Mouse (Mus musculus): ENCODE measurements around the gene Aebp1. TPM values are rescaled to one million over a fixed set of nuclear protein-coding genes. Genes with fewer than 3 reads are reported as not detected.
A peak's percentile ranks its signal among the peaks of the same experiment; 100 is the strongest.

Aebp1 gene
- polyA plus RNA-seq, 1 experiment from 2014 or later: 68.8 TPM

- WGBS: 60% methylated on average over 6 of the region's 6 CpGs
- Histone ChIP-seq H3K9me3 (ENCODE audit: control insufficient read depth, low read length) (no peaks in the 10 kb centered on the region), H3K4me2 (ENCODE audit: low read depth, low read length) (no peak overlapping the region), H3K9ac (ENCODE audit: low read depth, low read length) (no peak overlapping the region), H3K27ac (replicated peaks; ENCODE audit: low read depth, low read length) (no peak overlapping the region), H3K27me3 (replicated peaks; ENCODE audit: control insufficient read depth, insufficient read depth, low read length) (peaks cover 15% of the 10 kb centered on the region; the same call in 1 of the 2 replicates), H3K4me3 (ENCODE audit: low read depth, low read length) (no peak overlapping the region), H3K4me1 (ENCODE audit: control insufficient read depth, insufficient read depth, low read length) (peaks cover 31% of the 10 kb centered on the region), H3K36me3 (ENCODE audit: control insufficient read depth, insufficient read depth, low read length) (peaks cover 12% of the 10 kb centered on the region; the same call in 1 of the 2 replicates)
- DNase-seq (ENCODE audit: low spot score) (peak; percentile 30), ATAC-seq (ENCODE audit: low read depth) (no peak)
Measured at GRCm38 (mm10) chr11:5860639-5861038, 1.1 kb upstream of the Aebp1 start.

DNA sequence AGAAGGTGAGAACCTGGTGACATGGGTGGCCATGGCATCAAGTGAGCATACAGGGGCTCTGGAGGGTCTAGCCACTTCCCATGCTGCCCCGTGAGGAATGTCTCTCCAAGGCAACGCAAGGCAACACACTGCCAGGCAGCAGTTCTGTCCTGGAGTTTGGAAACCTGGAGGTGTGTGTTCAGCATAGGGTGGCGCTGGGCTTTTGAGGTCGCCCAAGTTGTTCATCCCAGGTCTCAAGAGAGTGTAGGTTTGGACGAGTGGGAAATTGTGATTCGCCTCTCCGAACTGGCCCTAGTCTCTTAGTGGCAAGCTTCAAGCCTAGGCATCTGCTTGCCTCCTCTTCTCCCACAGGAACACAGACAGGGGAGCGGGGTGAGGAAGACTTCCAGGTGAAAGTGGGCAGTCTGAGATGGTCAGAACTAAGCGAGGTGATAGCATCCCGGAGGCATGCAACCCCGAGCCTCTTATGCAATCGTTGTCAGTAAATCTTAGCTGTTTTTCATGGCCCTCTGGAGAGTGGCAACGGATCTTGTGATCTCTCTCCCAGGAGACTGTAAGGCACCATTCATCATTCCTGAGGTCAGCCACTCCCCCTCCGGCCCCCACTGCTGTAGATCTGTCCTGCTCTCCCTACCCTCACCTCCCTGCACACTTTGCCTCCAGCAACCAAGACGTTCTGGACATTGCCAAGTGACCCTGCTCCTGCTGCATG is 803 bp downstream of the Aebp1 start:
- Histone ChIP-seq H3K9me3 (ENCODE audit: control insufficient read depth, low read length) (no peaks in the 10 kb centered on the region), H3K4me3 (ENCODE audit: low read depth, low read length) (peak overlapping the region; percentile 49), H3K4me2 (ENCODE audit: low read depth, low read length) (peak overlapping the region; percentile 86), H3K9ac (ENCODE audit: low read depth, low read length) (peak overlapping the region; percentile 79), H3K4me1 (ENCODE audit: control insufficient read depth, insufficient read depth, low read length) (peaks cover 19% of the 10 kb centered on the region; the same call in 1 of the 2 replicates), H3K36me3 (ENCODE audit: control insufficient read depth, insufficient read depth, low read length) (peaks cover 17% of the 10 kb centered on the region; the same call in 1 of the 2 replicates), H3K27ac (replicated peaks; ENCODE audit: low read depth, low read length) (0 out of 2 replicates have a peak overlapping the region, but pooled peaks have one; percentile 33), H3K27me3 (replicated peaks; ENCODE audit: control insufficient read depth, insufficient read depth, low read length) (peaks cover 15% of the 10 kb centered on the region; the same call in 1 of the 2 replicates)
- ATAC-seq (ENCODE audit: low read depth) (no peak), DNase-seq (ENCODE audit: low spot score) (no peak)
- WGBS: 20% methylated on average over 15 of the region's 15 CpGs

GRCm38 (mm10) chr11:5867196-5867595 is 5.4 kb downstream of the Aebp1 start:
- ATAC-seq (ENCODE audit: low read depth) (no peak), DNase-seq (ENCODE audit: low spot score) (no peak)
- no peaks in the 10 kb centered on the region for H3K9me3 ChIP-seq (ENCODE audit: control insufficient read depth, low read length)
- H3K9ac ChIP-seq (ENCODE audit: low read depth, low read length): no peak overlapping the region
- H3K4me2 ChIP-seq (ENCODE audit: low read depth, low read length): no peak overlapping the region
- peaks cover 2% of the 10 kb centered on the region; the same call in 1 of the 2 replicates for H3K27me3 ChIP-seq (replicated peaks; ENCODE audit: control insufficient read depth, insufficient read depth, low read length)
- H3K27ac ChIP-seq (replicated peaks; ENCODE audit: low read depth, low read length): no peak overlapping the region
- WGBS: 75% methylated on average over 2 of the region's 2 CpGs
- H3K4me1 ChIP-seq (ENCODE audit: control insufficient read depth, insufficient read depth, low read length): 0 out of 2 replicates have a peak, but pooled peaks cover 10% of the 10 kb centered on the region
- H3K36me3 ChIP-seq (ENCODE audit: control insufficient read depth, insufficient read depth, low read length): peaks cover 62% of the 10 kb centered on the region
- H3K4me3 ChIP-seq (ENCODE audit: low read depth, low read length): no peak overlapping the region

- H3K36me3 ChIP-seq (ENCODE audit: control insufficient read depth, insufficient read depth, low read length): peaks cover 74% of the 10 kb centered on the region
- no peak overlapping the region for H3K27ac ChIP-seq (replicated peaks; ENCODE audit: low read depth, low read length)
- no peaks in the 10 kb centered on the region for H3K27me3 ChIP-seq (replicated peaks; ENCODE audit: control insufficient read depth, insufficient read depth, low read length)
- H3K9ac ChIP-seq (ENCODE audit: low read depth, low read length): no peak overlapping the region
- 0 out of 2 replicates have a peak, but pooled peaks cover under 1% of the 10 kb centered on the region for H3K4me1 ChIP-seq (ENCODE audit: control insufficient read depth, insufficient read depth, low read length)
- ATAC-seq (ENCODE audit: low read depth): no peak
- no peak overlapping the region for H3K4me2 ChIP-seq (ENCODE audit: low read depth, low read length)
- no peaks in the 10 kb centered on the region for H3K9me3 ChIP-seq (ENCODE audit: control insufficient read depth, low read length)
- H3K4me3 ChIP-seq (ENCODE audit: low read depth, low read length): no peak overlapping the region
- no peak for DNase-seq (ENCODE audit: low spot score)
- WGBS: 89% methylated on average over 12 of the region's 12 CpGs
Measured at GRCm38 (mm10) chr11:5868324-5868723, 6.6 kb downstream of the Aebp1 start.

GRCm38 (mm10) chr11:5869331-5869730 is 7.6 kb downstream of the Aebp1 start:
- H3K4me3 ChIP-seq (ENCODE audit: low read depth, low read length): no peak overlapping the region
- H3K27me3 ChIP-seq (replicated peaks; ENCODE audit: control insufficient read depth, insufficient read depth, low read length): no peaks in the 10 kb centered on the region
- H3K9me3 ChIP-seq (ENCODE audit: control insufficient read depth, low read length): no peaks in the 10 kb centered on the region
- H3K4me1 ChIP-seq (ENCODE audit: control insufficient read depth, insufficient read depth, low read length): no peaks in the 10 kb centered on the region
- H3K36me3 ChIP-seq (ENCODE audit: control insufficient read depth, insufficient read depth, low read length): peaks cover 84% of the 10 kb centered on the region
- no peak for ATAC-seq (ENCODE audit: low read depth)
- no peak overlapping the region for H3K27ac ChIP-seq (replicated peaks; ENCODE audit: low read depth, low read length)
- H3K9ac ChIP-seq (ENCODE audit: low read depth, low read length): no peak overlapping the region
- no peak overlapping the region for H3K4me2 ChIP-seq (ENCODE audit: low read depth, low read length)
- DNase-seq (ENCODE audit: low spot score): no peak
- 91% methylated on average over 16 of the region's 16 CpGs for WGBS

DNA sequence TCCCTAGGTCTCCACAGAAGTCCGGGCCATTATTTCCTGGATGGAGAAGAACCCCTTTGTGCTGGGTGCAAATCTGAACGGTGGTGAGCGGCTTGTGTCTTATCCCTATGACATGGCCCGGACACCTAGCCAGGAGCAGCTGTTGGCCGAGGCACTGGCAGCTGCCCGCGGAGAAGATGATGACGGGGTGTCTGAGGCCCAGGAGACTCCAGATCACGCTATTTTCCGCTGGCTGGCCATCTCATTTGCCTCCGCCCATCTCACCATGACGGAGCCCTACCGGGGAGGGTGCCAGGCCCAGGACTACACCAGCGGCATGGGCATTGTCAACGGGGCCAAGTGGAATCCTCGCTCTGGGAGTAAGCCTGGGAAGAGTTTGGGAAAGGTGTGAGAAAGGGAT is 8.3 kb downstream of the Aebp1 start:
- Histone ChIP-seq H3K27me3 (replicated peaks; ENCODE audit: control insufficient read depth, insufficient read depth, low read length) (no peaks in the 10 kb centered on the region), H3K9me3 (ENCODE audit: control insufficient read depth, low read length) (no peaks in the 10 kb centered on the region), H3K9ac (ENCODE audit: low read depth, low read length) (no peak overlapping the region), H3K4me1 (ENCODE audit: control insufficient read depth, insufficient read depth, low read length) (no peaks in the 10 kb centered on the region), H3K4me2 (ENCODE audit: low read depth, low read length) (no peak overlapping the region), H3K36me3 (ENCODE audit: control insufficient read depth, insufficient read depth, low read length) (peaks cover 84% of the 10 kb centered on the region), H3K4me3 (ENCODE audit: low read depth, low read length) (no peak overlapping the region), H3K27ac (replicated peaks; ENCODE audit: low read depth, low read length) (no peak overlapping the region)
- WGBS: 89% methylated on average over 16 of the region's 16 CpGs
- DNase-seq (ENCODE audit: low spot score) (no peak), ATAC-seq (ENCODE audit: low read depth) (no peak)

DNA sequence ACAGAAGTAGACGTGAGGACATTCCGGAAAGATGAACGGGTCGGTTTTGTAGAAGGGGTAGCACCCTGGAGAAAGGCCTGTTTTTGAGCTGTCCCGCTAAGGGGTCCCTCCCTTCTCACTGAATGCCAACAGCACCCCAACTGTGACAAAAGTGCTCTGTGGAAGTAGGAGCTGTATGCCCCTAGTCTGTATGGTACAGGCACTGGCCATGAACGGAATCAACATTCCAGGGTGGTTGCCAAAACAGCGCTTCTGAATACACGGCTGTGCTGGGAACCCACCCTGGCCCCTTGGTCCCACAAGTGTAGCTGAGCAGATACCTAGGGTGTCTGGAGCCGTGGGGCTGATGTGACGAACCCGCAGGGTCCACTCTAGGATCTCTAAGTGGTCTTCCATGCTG is 11.0 kb downstream of the Aebp1 start:
- no peak overlapping the region for H3K4me3 ChIP-seq (ENCODE audit: low read depth, low read length)
- no peaks in the 10 kb centered on the region for H3K27me3 ChIP-seq (replicated peaks; ENCODE audit: control insufficient read depth, insufficient read depth, low read length)
- peaks cover 11% of the 10 kb centered on the region for H3K4me1 ChIP-seq (ENCODE audit: control insufficient read depth, insufficient read depth, low read length)
- no peaks in the 10 kb centered on the region for H3K9me3 ChIP-seq (ENCODE audit: control insufficient read depth, low read length)
- peaks cover 90% of the 10 kb centered on the region for H3K36me3 ChIP-seq (ENCODE audit: control insufficient read depth, insufficient read depth, low read length)
- ATAC-seq (ENCODE audit: low read depth) (no peak), DNase-seq (ENCODE audit: low spot score) (no peak)
- WGBS: 92% methylated on average over 11 of the region's 11 CpGs
- H3K4me2 ChIP-seq (ENCODE audit: low read depth, low read length): no peak overlapping the region
- H3K9ac ChIP-seq (ENCODE audit: low read depth, low read length): no peak overlapping the region
- H3K27ac ChIP-seq (replicated peaks; ENCODE audit: low read depth, low read length): no peak overlapping the region

GRCm38 (mm10) chr11:5873192-5873591 is 11.4 kb downstream of the Aebp1 start:
- Histone ChIP-seq H3K36me3 (ENCODE audit: control insufficient read depth, insufficient read depth, low read length) (peaks cover 85% of the 10 kb centered on the region), H3K4me1 (ENCODE audit: control insufficient read depth, insufficient read depth, low read length) (peaks cover 11% of the 10 kb centered on the region), H3K4me3 (ENCODE audit: low read depth, low read length) (no peak overlapping the region), H3K4me2 (ENCODE audit: low read depth, low read length) (no peak overlapping the region), H3K9me3 (ENCODE audit: control insufficient read depth, low read length) (no peaks in the 10 kb centered on the region), H3K27ac (replicated peaks; ENCODE audit: low read depth, low read length) (no peak overlapping the region), H3K27me3 (replicated peaks; ENCODE audit: control insufficient read depth, insufficient read depth, low read length) (no peaks in the 10 kb centered on the region), H3K9ac (ENCODE audit: low read depth, low read length) (no peak overlapping the region)
- no peak for ATAC-seq (ENCODE audit: low read depth)
- DNase-seq (ENCODE audit: low spot score): no peak
- 98% methylated on average over 9 of the region's 9 CpGs for WGBS

- 0 out of 2 replicates have a peak overlapping the region, but pooled peaks have one; percentile 44 for H3K27ac ChIP-seq (replicated peaks; ENCODE audit: low read depth, low read length)
- peak overlapping the region; percentile 75 for H3K4me3 ChIP-seq (ENCODE audit: low read depth, low read length)
- H3K9me3 ChIP-seq (ENCODE audit: control insufficient read depth, low read length): no peaks in the 10 kb centered on the region
- H3K27me3 ChIP-seq (replicated peaks; ENCODE audit: control insufficient read depth, insufficient read depth, low read length): no peaks in the 10 kb centered on the region
- ATAC-seq (ENCODE audit: low read depth) (no peak), DNase-seq (ENCODE audit: low spot score) (no peak)
- H3K4me2 ChIP-seq (ENCODE audit: low read depth, low read length): peak overlapping the region; percentile 86
- H3K9ac ChIP-seq (ENCODE audit: low read depth, low read length): peak overlapping the region; percentile 81
- peaks cover 44% of the 10 kb centered on the region for H3K36me3 ChIP-seq (ENCODE audit: control insufficient read depth, insufficient read depth, low read length)
- H3K4me1 ChIP-seq (ENCODE audit: control insufficient read depth, insufficient read depth, low read length): peaks cover 16% of the 10 kb centered on the region
- WGBS: 4% methylated on average over 5 of the region's 5 CpGs
Measured at GRCm38 (mm10) chr11:5877421-5877820, 15.7 kb downstream of the Aebp1 start.
